Mouse (Mus musculus) lung, adult 2 months (tissue): Measurements from ENCODE around the gene 1700025C18Rik.

Source experiments
- CTCF ChIP-seq: fragments of 200-500 bp; IDR thresholded peaks from 2 replicates; pipeline ENCODE4 v1.5.1; 2011; ENCODE audit warnings: mild to moderate bottlenecking, low read length, control low read depth; ENCODE audit not compliant: insufficient read depth
- POLR2A ChIP-seq: fragments of 200-500 bp; IDR thresholded peaks from 2 replicates; pipeline ENCODE4 v1.6.1; 2011; ENCODE audit warnings: low read depth, mild to moderate bottlenecking, control low read depth, low read length, borderline replicate concordance; ENCODE audit errors: extremely low read depth

DNA sequence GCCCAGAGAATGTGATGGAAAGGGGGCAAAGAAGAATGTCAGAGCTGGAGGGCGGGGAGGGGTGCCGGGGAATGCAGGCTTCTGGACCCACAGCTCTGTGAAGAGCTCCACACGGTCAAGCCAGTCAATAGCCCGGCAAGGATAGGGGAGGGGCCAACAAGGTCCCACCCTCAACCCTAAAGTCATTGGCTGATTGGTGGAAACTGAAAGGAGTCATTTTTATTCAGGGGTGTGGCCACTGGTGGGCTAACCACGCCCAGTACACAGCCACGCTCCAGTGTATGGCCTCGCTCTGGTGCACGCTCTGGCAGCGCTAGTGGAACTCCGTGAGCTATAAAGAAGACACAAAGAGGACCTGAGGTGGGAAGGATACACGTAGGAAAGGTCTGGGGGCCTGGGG lies 23.2 kb upstream of the 1700025C18Rik start:
- TF ChIP-seq CTCF (no peak), POLR2A (no peak)
